Mouse (Mus musculus) midbrain, postnatal 0 days (tissue): Measurements from ENCODE around the gene Eif4e3. TPM values are rescaled to one million over a fixed set of nuclear protein-coding genes. Genes with fewer than 3 reads are reported as not detected.
A peak's percentile ranks its signal among the peaks of the same experiment; 100 is the strongest.

ENCODE experiments used
- ATAC-seq: fragments of 200-750 bp; cut with Nextera tagmentation; 2 replicates; pipeline ENCODE4 v1.8.0; 2017; ENCODE audit warnings: moderate number of reproducible peaks, mild to moderate bottlenecking, moderate TSS enrichment, moderate library complexity; ENCODE audit not compliant: low FRiP score
- DNase-seq: peaks from one replicate; pipeline ENCODE4 v3.0.0-alpha.2; 2015; ENCODE audit warnings: low spot score
- H3K27ac ChIP-seq: fragments of 300-500 bp; sonication (generic); 2 replicates; pipeline ENCODE4 v1.5.1; 2014; ENCODE audit warnings: low read depth, mild to moderate bottlenecking, low read length, mixed read lengths
- H3K27me3 ChIP-seq: fragments of 300-500 bp; sonication (generic); 2 replicates; pipeline ENCODE4 v1.6.1; 2014; ENCODE audit warnings: low read length, control low read depth, mixed read lengths; ENCODE audit not compliant: insufficient read depth
- H3K36me3 ChIP-seq: fragments of 300-500 bp; sonication (generic); 2 replicates; pipeline ENCODE4 v1.6.1; 2014; ENCODE audit warnings: low read length, control low read depth, mixed read lengths; ENCODE audit not compliant: insufficient read depth
- H3K4me1 ChIP-seq: fragments of 300-500 bp; sonication (generic); 2 replicates; pipeline ENCODE4 v1.6.1; 2014; ENCODE audit warnings: mild to moderate bottlenecking, control low read depth, antibody characterized with exemption, low read length, mixed read lengths; ENCODE audit not compliant: insufficient read depth
- H3K4me2 ChIP-seq: fragments of 300-500 bp; sonication (generic); 2 replicates; pipeline ENCODE4 v1.6.1; 2014; ENCODE audit warnings: low read depth, mild to moderate bottlenecking, low read length, mixed read lengths; ENCODE audit not compliant: poor library complexity, severe bottlenecking
- H3K4me3 ChIP-seq: fragments of 300-500 bp; sonication (generic); 2 replicates; pipeline ENCODE4 v1.5.1; 2014; ENCODE audit warnings: low read depth, mild to moderate bottlenecking, low read length, moderate library complexity
- H3K9ac ChIP-seq: fragments of 300-500 bp; sonication (generic); replicated peaks from 2 replicates; pipeline ENCODE4 v1.6.1; 2014; ENCODE audit warnings: mild to moderate bottlenecking, low read length, moderate library complexity, mixed read lengths; ENCODE audit not compliant: poor library complexity, severe bottlenecking
- H3K9me3 ChIP-seq: fragments of 300-500 bp; sonication (generic); 2 replicates; pipeline ENCODE4 v1.6.1; 2016; ENCODE audit warnings: low read length, control low read depth
- CTCF ChIP-seq: IDR thresholded peaks from 2 replicates; pipeline ENCODE4 v1.5.1; 2016; ENCODE audit warnings: antibody characterized with exemption, mild to moderate bottlenecking
- WGBS: fragments of 180-500 bp; shearing (Covaris S2); extraction: QIAGEN DNeasy Blood & Tissue Kit; methylation state at CpG from one replicate; pipeline ENCODE4 v1.1.7; 2014; 5-methylcytosine and 5-hydroxymethylcytosine counted together
- polyA plus RNA-seq: library from polyadenylated mRNA; unstranded; fragments of >200 nt; fragmentation: Nextera tagmentation; extraction: Ambion mirVana; gene quantifications from 2 replicates; pipeline ENCODE4 v1.2.1, GENCODE M21; 2015
- total RNA-seq: library from RNA; depleted of rRNA; stranded (reverse); fragments of >200 nt; gene quantifications from 2 replicates; pipeline ENCODE4 v1.2.3, GENCODE M21; 2014; rRNA removed

Eif4e3 gene
- total and polyA plus RNA-seq, 2 experiments from 2014 or later, result 5.5 to 10.6 TPM

- ATAC-seq (no peak), DNase-seq (peak; percentile 25)
- peak overlapping the region; percentile 39 for H3K4me2 ChIP-seq
- no peaks in the 10 kb centered on the region for H3K9me3 ChIP-seq
- 5% methylated on average over 8 of the region's 8 CpGs for WGBS
- no peak for TF ChIP-seq CTCF
- no peaks in the 10 kb centered on the region for H3K4me1 ChIP-seq
- no peak overlapping the region for H3K27ac ChIP-seq
- H3K4me3 ChIP-seq, result no peak overlapping the region
- no peak overlapping the region for H3K9ac ChIP-seq
- no peaks in the 10 kb centered on the region for H3K36me3 ChIP-seq
- no peaks in the 10 kb centered on the region for H3K27me3 ChIP-seq
Observed at GRCm38 (mm10) chr6:99599651-99600050, 66.9 kb downstream of the Eif4e3 start.

GRCm38 (mm10) chr6:99599229-99599628 is 67.3 kb downstream of the Eif4e3 start:
- Histone ChIP-seq H3K27me3 (no peaks in the 10 kb centered on the region), H3K4me2 (no peak overlapping the region), H3K4me1 (no peaks in the 10 kb centered on the region), H3K9ac (no peak overlapping the region), H3K27ac (no peak overlapping the region), H3K36me3 (no peaks in the 10 kb centered on the region), H3K4me3 (no peak overlapping the region), H3K9me3 (no peaks in the 10 kb centered on the region)
- 0 out of 2 replicates have a peak, but pooled peaks have one; percentile 38 for ATAC-seq
- 29% methylated on average over 5 of the region's 5 CpGs for WGBS
- no peak for TF ChIP-seq CTCF
- DNase-seq, result peak; percentile 65

- no peak for DNase-seq
- no peak for TF ChIP-seq CTCF
- Histone ChIP-seq H3K4me3 (no peak overlapping the region), H3K36me3 (no peaks in the 10 kb centered on the region), H3K9me3 (no peaks in the 10 kb centered on the region), H3K4me1 (no peaks in the 10 kb centered on the region), H3K27ac (no peak overlapping the region), H3K9ac (no peak overlapping the region), H3K27me3 (no peaks in the 10 kb centered on the region), H3K4me2 (no peak overlapping the region)
- WGBS, result 64% methylated on average over 6 of the region's 6 CpGs
- ATAC-seq, result no peak
Observed at GRCm38 (mm10) chr6:99577040-99577439, 89.5 kb downstream of the Eif4e3 start.

GRCm38 (mm10) chr6:99575633-99576032 is 90.9 kb downstream of the Eif4e3 start:
- no peak for DNase-seq
- ATAC-seq, result no peak
- Histone ChIP-seq H3K9ac (no peak overlapping the region), H3K4me1 (no peaks in the 10 kb centered on the region), H3K27me3 (no peaks in the 10 kb centered on the region), H3K27ac (no peak overlapping the region), H3K4me2 (no peak overlapping the region), H3K4me3 (no peak overlapping the region), H3K9me3 (no peaks in the 10 kb centered on the region), H3K36me3 (no peaks in the 10 kb centered on the region)
- no peak for TF ChIP-seq CTCF
- 92% methylated on average over 6 of the region's 6 CpGs for WGBS

Other genes starting within 250 kb of the Eif4e3 start
- 66.2 and 71.1 TPM in 2 replicates for gene Foxp1, start 144.1 kb downstream of the Eif4e3 start, total RNA-seq
- gene Foxp1, start 144.1 kb downstream of the Eif4e3 start, polyA plus RNA-seq, result 67.8 and 74.3 TPM in 2 replicates
- 1.1 and 2.5 TPM in 2 replicates for gene Gm20696, start within 50 bp of the Eif4e3 start, total RNA-seq
- gene Gm20696, start within 50 bp of the Eif4e3 start, polyA plus RNA-seq, result 1.3 and 2.9 TPM in 2 replicates
- 110 and 114 TPM in 2 replicates for gene Gpr27, start 25.9 kb upstream of the Eif4e3 start, total RNA-seq
- 26.0 and 27.8 TPM in 2 replicates for gene Gpr27, start 25.9 kb upstream of the Eif4e3 start, polyA plus RNA-seq
- 0.27 TPM in 1 of 2 replicates, not detected in the other for gene Prok2, start 59.6 kb upstream of the Eif4e3 start, total RNA-seq
- 0.82 and 1.3 TPM in 2 replicates for gene Prok2, start 59.6 kb upstream of the Eif4e3 start, polyA plus RNA-seq